Mouse (Mus musculus): ENCODE measurements around the gene Sapcd1.
A peak's percentile ranks its signal among the peaks of the same experiment; 100 is the strongest.

DNA sequence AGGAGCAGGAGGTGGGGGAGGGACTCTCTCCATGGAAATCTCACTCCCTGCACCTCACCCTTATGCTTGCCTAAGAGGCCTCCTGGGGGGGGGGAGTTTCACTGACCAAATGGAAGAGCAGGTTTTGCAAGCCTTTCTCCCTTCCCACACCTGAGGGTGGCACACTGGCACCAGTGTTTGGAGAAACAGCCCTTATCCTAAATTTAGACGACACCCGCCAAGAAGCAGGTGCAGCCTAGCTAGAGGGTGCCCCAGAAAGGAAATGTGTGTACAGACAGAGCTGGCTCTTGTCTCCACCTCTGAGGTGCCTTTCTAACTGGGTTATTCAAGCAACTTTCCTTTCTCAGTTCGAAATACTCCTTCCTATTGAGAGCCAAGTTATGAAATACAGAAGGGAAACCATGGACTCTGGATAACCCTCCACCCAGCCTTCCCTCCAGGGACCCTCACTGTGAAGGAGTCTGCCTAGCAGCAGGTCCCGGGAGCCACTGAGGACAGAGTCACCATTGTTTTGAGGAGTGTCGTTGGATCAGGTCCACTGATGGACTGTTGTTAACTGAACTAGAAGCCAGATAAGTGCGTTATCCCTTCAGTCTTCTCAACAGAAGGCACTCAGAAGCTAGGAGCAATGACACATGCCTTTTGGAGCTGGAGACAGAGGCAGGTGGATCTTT is 42.9 kb upstream of the Sapcd1 start:
- 0 out of 2 replicates have a peak, but pooled peaks have one; percentile 10 for TF ChIP-seq CTCF (IDR thresholded peaks at IDR 0.05; ENCODE audit: extremely low read depth, insufficient read depth, low read length)
- no peak for TF ChIP-seq POLR2A (IDR thresholded peaks at IDR 0.05; ENCODE audit: extremely low read depth, insufficient read depth, low read length)

Data from cortical plate, adult 2 months (tissue).